Mouse (Mus musculus) mouse embryonic stem cell (cell line): ENCODE measurements around the gene Prkaa2.

Experiments used
- in situ Hi-C, 2 experiments: fragments of 300-500 bp; cut with MboI; formaldehyde crosslinking; loops; 1 replicate in 1 of 2; 3 replicates in 1 of 2; pipeline ENCODE4 v1.14.3; 2019 to 2020; ENCODE audit warnings: low sequenced_read_pairs in 2 of 2, low pct_unique_long_range_greater_than_20kb in 1 of 2, mixed read lengths in 1 of 2; ENCODE audit not compliant: unreplicated experiment in 1 of 2

Gene Prkaa2

GRCm38 (mm10) chr4:104988709-104989108, 121.0 kb downstream of the Prkaa2 start:
- in situ Hi-C loops, result no loop called here

- in situ Hi-C loops, result no loop called here
These were observed 121.6 kb downstream of the Prkaa2 start for GRCm38 (mm10) chr4:104988102-104988501.

DNA sequence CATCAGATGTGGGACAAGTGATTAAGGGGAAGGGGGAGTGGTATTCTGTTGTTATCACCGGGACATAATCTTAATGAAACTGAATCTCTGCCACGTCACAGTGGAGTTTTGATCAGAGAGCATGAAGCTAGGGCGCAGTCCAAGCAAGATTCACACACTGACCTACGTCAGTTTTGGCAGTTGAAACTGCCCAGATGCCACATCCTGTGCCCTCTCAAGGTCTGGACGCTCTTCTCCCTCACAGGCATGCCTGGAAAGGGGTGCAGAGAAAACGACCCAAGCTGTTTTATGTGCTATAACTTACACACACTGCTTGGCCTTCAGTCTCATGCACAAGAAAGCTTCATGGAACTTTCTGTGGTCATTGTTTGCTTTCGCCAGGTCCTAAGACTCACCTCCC, 122.1 kb downstream of the Prkaa2 start:
- in situ Hi-C loops, result no loop called here

- in situ Hi-C loops, result no loop called here
These were observed 123.6 kb downstream of the Prkaa2 start for GRCm38 (mm10) chr4:104985960-104986632.
